Mouse (Mus musculus): ENCODE results near the gene Ddx17. TPM values are rescaled to one million over a fixed set of nuclear protein-coding genes. Genes with fewer than 3 reads are reported as not detected.

Gene Ddx17
- 291 and 334 TPM in 2 replicates for total RNA-seq (2014; rRNA removed)
- 33.5 and 34.2 TPM in 2 replicates for polyA plus RNA-seq (2015; fragmentation: Nextera tagmentation; extraction: Ambion mirVana)

GRCm38 (mm10) chr15:79546410-79547288, at the start of gene Ddx17:
TSS of gene Ddx17 (minus strand) at chr15:79546741.
- Histone ChIP-seq H3K27ac (peak within 1 kb of the TSS; percentile 100), H3K27me3 (ENCODE audit: insufficient read depth, low read length) (no peaks in the 10 kb centered on the region), H3K36me3 (ENCODE audit: insufficient read depth, low read length) (peaks cover 9% of the 10 kb centered on the region; the same call in 1 of the 2 replicates), H3K4me2 (ENCODE audit: low read depth, low read length) (peak within 1 kb of the TSS; percentile 73), H3K9ac (replicated peaks; ENCODE audit: low read length) (peak within 1 kb of the TSS; percentile 99), H3K4me3 (ENCODE audit: low read length) (peak within 1 kb of the TSS; percentile 92), H3K9me3 (ENCODE audit: low read length) (no peaks in the 10 kb centered on the region), H3K4me1 (ENCODE audit: insufficient read depth, low read length) (peaks cover 21% of the 10 kb centered on the region)
- WGBS, result 1% methylated on average over 84 of the region's 84 CpGs
- TF ChIP-seq CTCF (IDR thresholded peaks at IDR 0.05; ENCODE audit: low read depth), result no peak
- peak; percentile 99 for DNase-seq (ENCODE audit: low spot score)
- ATAC-seq, result peak; percentile 99

- 61% methylated on average over 1 of the region's 1 CpGs for WGBS
- Histone ChIP-seq H3K36me3 (ENCODE audit: insufficient read depth, low read length) (no peaks in the 10 kb centered on the region), H3K4me3 (ENCODE audit: low read length) (no peak overlapping the region), H3K27ac (no peak overlapping the region), H3K27me3 (ENCODE audit: insufficient read depth, low read length) (no peaks in the 10 kb centered on the region), H3K4me1 (ENCODE audit: insufficient read depth, low read length) (no peaks in the 10 kb centered on the region), H3K4me2 (ENCODE audit: low read depth, low read length) (no peak overlapping the region), H3K9ac (replicated peaks; ENCODE audit: low read length) (no peak overlapping the region), H3K9me3 (ENCODE audit: low read length) (no peaks in the 10 kb centered on the region)
- TF ChIP-seq CTCF (IDR thresholded peaks at IDR 0.05; ENCODE audit: low read depth), result no peak
- no peak for DNase-seq (ENCODE audit: low spot score)
- ATAC-seq, result no peak
These were observed 35.0 kb upstream of the Ddx17 start for GRCm38 (mm10) chr15:79581581-79581980.

GRCm38 (mm10) chr15:79577671-79578426, 31.3 kb upstream of the Ddx17 start:
- WGBS, result 69% methylated on average over 6 of the region's 6 CpGs
- no peak for DNase-seq (ENCODE audit: low spot score)
- no peak overlapping the region for H3K4me3 ChIP-seq (ENCODE audit: low read length)
- no peaks in the 10 kb centered on the region for H3K9me3 ChIP-seq (ENCODE audit: low read length)
- no peak overlapping the region for H3K9ac ChIP-seq (replicated peaks; ENCODE audit: low read length)
- H3K4me1 ChIP-seq (ENCODE audit: insufficient read depth, low read length), result no peaks in the 10 kb centered on the region
- no peak for ATAC-seq
- H3K27me3 ChIP-seq (ENCODE audit: insufficient read depth, low read length), result no peaks in the 10 kb centered on the region
- H3K36me3 ChIP-seq (ENCODE audit: insufficient read depth, low read length), result no peaks in the 10 kb centered on the region
- no peak for TF ChIP-seq CTCF (IDR thresholded peaks at IDR 0.05; ENCODE audit: low read depth)
- H3K4me2 ChIP-seq (ENCODE audit: low read depth, low read length), result no peak overlapping the region
- H3K27ac ChIP-seq, result no peak overlapping the region

GRCm38 (mm10) chr15:79576947-79577346, 30.4 kb upstream of the Ddx17 start:
- Histone ChIP-seq H3K9me3 (ENCODE audit: low read length) (no peaks in the 10 kb centered on the region), H3K36me3 (ENCODE audit: insufficient read depth, low read length) (no peaks in the 10 kb centered on the region), H3K27ac (no peak overlapping the region), H3K4me2 (ENCODE audit: low read depth, low read length) (no peak overlapping the region), H3K4me3 (ENCODE audit: low read length) (no peak overlapping the region), H3K4me1 (ENCODE audit: insufficient read depth, low read length) (no peaks in the 10 kb centered on the region), H3K27me3 (ENCODE audit: insufficient read depth, low read length) (no peaks in the 10 kb centered on the region), H3K9ac (replicated peaks; ENCODE audit: low read length) (no peak overlapping the region)
- TF ChIP-seq CTCF (IDR thresholded peaks at IDR 0.05; ENCODE audit: low read depth), result no peak
- ATAC-seq, result no peak
- WGBS, result 81% methylated on average over 2 of the region's 2 CpGs
- no peak for DNase-seq (ENCODE audit: low spot score)

GRCm38 (mm10) chr15:79575543-79576222, 29.1 kb upstream of the Ddx17 start:
- TF ChIP-seq CTCF (IDR thresholded peaks at IDR 0.05; ENCODE audit: low read depth), result no peak
- Histone ChIP-seq H3K4me3 (ENCODE audit: low read length) (no peak overlapping the region), H3K36me3 (ENCODE audit: insufficient read depth, low read length) (no peaks in the 10 kb centered on the region), H3K9ac (replicated peaks; ENCODE audit: low read length) (no peak overlapping the region), H3K9me3 (ENCODE audit: low read length) (no peaks in the 10 kb centered on the region), H3K4me1 (ENCODE audit: insufficient read depth, low read length) (no peaks in the 10 kb centered on the region), H3K27ac (no peak overlapping the region), H3K27me3 (ENCODE audit: insufficient read depth, low read length) (no peaks in the 10 kb centered on the region), H3K4me2 (ENCODE audit: low read depth, low read length) (no peak overlapping the region)
- 61% methylated on average over 1 of the region's 1 CpGs for WGBS
- DNase-seq (ENCODE audit: low spot score), result no peak
- no peak for ATAC-seq

- Histone ChIP-seq H3K9me3 (ENCODE audit: low read length) (no peaks in the 10 kb centered on the region), H3K27me3 (ENCODE audit: insufficient read depth, low read length) (no peaks in the 10 kb centered on the region), H3K4me2 (ENCODE audit: low read depth, low read length) (no peak overlapping the region), H3K4me1 (ENCODE audit: insufficient read depth, low read length) (no peaks in the 10 kb centered on the region), H3K27ac (no peak overlapping the region), H3K9ac (replicated peaks; ENCODE audit: low read length) (no peak overlapping the region), H3K36me3 (ENCODE audit: insufficient read depth, low read length) (no peaks in the 10 kb centered on the region), H3K4me3 (ENCODE audit: low read length) (no peak overlapping the region)
- no peak for TF ChIP-seq CTCF (IDR thresholded peaks at IDR 0.05; ENCODE audit: low read depth)
- no peak for ATAC-seq
- no peak for DNase-seq (ENCODE audit: low spot score)
- WGBS, result 83% methylated on average over 9 of the region's 9 CpGs
These were observed 15.9 kb upstream of the Ddx17 start for GRCm38 (mm10) chr15:79562417-79562816.

All from hindbrain, postnatal 0 days (tissue).